Mouse (Mus musculus) limb, embryonic 14.5 days (tissue): ENCODE results near the gene Tfap2a. TPM values are rescaled to one million over a fixed set of nuclear protein-coding genes. Genes with fewer than 3 reads are reported as not detected.

Experiments used
- ATAC-seq: fragments of 200-750 bp; cut with Nextera tagmentation; 2 replicates; pipeline ENCODE4 v1.8.0; 2017; ENCODE audit warnings: low read depth, moderate number of reproducible peaks, moderate TSS enrichment; ENCODE audit not compliant: low FRiP score
- DNase-seq: peaks from one replicate; pipeline ENCODE4 v3.0.0-alpha.2; 2015; ENCODE audit warnings: low spot score
- H3K27ac ChIP-seq: fragments of 300-500 bp; sonication (generic); replicated peaks from 2 replicates; pipeline ENCODE4 v1.5.1; 2014; ENCODE audit warnings: low read depth, mild to moderate bottlenecking, low read length, moderate library complexity, mixed read lengths
- H3K27me3 ChIP-seq: fragments of 300-500 bp; sonication (generic); 2 replicates; pipeline ENCODE4 v1.6.1; 2014; ENCODE audit warnings: low read length, mixed read lengths; ENCODE audit not compliant: control insufficient read depth, insufficient read depth
- H3K36me3 ChIP-seq: fragments of 300-500 bp; sonication (generic); 2 replicates; pipeline ENCODE4 v1.6.1; 2014; ENCODE audit warnings: mild to moderate bottlenecking, low read length, moderate library complexity, mixed read lengths; ENCODE audit not compliant: control insufficient read depth, insufficient read depth
- H3K4me1 ChIP-seq: fragments of 300-500 bp; sonication (generic); 2 replicates; pipeline ENCODE4 v1.6.1; 2014; ENCODE audit warnings: antibody characterized with exemption, low read length, mixed read lengths; ENCODE audit not compliant: control insufficient read depth, insufficient read depth
- H3K4me2 ChIP-seq: fragments of 300-500 bp; sonication (generic); replicated peaks from 2 replicates; pipeline ENCODE4 v1.6.1; 2014; ENCODE audit warnings: low read depth, mild to moderate bottlenecking, low read length, moderate library complexity; ENCODE audit not compliant: severe bottlenecking
- H3K4me3 ChIP-seq: fragments of 300-500 bp; sonication (generic); replicated peaks from 2 replicates; pipeline ENCODE4 v1.5.1; 2014; ENCODE audit warnings: low read length
- H3K9ac ChIP-seq: fragments of 300-500 bp; sonication (generic); 2 replicates; pipeline ENCODE4 v1.6.1; 2014; ENCODE audit warnings: mild to moderate bottlenecking, low read depth, low read length, moderate library complexity; ENCODE audit not compliant: severe bottlenecking
- H3K9me3 ChIP-seq: fragments of 300-500 bp; sonication (generic); 2 replicates; pipeline ENCODE4 v1.6.1; 2016; ENCODE audit warnings: low read length; ENCODE audit not compliant: control insufficient read depth
- POLR2A ChIP-seq: fragments of 200-500 bp; IDR thresholded peaks from 2 replicates; pipeline ENCODE4 v1.8.0; 2012; ENCODE audit warnings: inconsistent platforms, mild to moderate bottlenecking, moderate library complexity, borderline replicate concordance; ENCODE audit not compliant: insufficient read depth, insufficient read length; ENCODE audit errors: extremely low read depth
- WGBS: fragments of 180-500 bp; shearing (Covaris S2); extraction: QIAGEN DNeasy Blood & Tissue Kit; methylation state at CpG from one replicate; pipeline ENCODE4 v1.1.7; 2014; 5-methylcytosine and 5-hydroxymethylcytosine counted together
- polyA plus RNA-seq, 2 experiments: library from polyadenylated mRNA; depleted of rRNA in 1 of 2; stranded (reverse) in 1 of 2; unstranded in 1 of 2; fragments of >200 nt; fragmentation: Nextera tagmentation in 1 of 2; extraction: Ambion mirVana in 1 of 2; gene quantifications; 2 replicates each; pipeline versions ENCODE4 v1.2.1 to v1.2.3; 2012 to 2014

The Tfap2a gene
- polyA plus RNA-seq, 2 experiments, result 9.6 to 21.5 TPM

- Histone ChIP-seq H3K4me1 (peaks cover 20% of the 10 kb centered on the region; the same call in 1 of the 2 replicates), H3K27me3 (peaks cover 67% of the 10 kb centered on the region), H3K9ac (peak overlapping the region; percentile 38; the same call in 1 of the 2 replicates), H3K4me3 (peak overlapping the region; percentile 58), H3K9me3 (no peaks in the 10 kb centered on the region), H3K36me3 (no peaks in the 10 kb centered on the region), H3K27ac (no peak overlapping the region), H3K4me2 (peak overlapping the region; percentile 69)
- ATAC-seq, result no peak
- no peak for TF ChIP-seq POLR2A
- no peak for DNase-seq
- WGBS, result 11% methylated on average over 5 of the region's 5 CpGs
These were observed 14.6 kb downstream of the Tfap2a start for GRCm38 (mm10) chr13:40723598-40723920.

DNA sequence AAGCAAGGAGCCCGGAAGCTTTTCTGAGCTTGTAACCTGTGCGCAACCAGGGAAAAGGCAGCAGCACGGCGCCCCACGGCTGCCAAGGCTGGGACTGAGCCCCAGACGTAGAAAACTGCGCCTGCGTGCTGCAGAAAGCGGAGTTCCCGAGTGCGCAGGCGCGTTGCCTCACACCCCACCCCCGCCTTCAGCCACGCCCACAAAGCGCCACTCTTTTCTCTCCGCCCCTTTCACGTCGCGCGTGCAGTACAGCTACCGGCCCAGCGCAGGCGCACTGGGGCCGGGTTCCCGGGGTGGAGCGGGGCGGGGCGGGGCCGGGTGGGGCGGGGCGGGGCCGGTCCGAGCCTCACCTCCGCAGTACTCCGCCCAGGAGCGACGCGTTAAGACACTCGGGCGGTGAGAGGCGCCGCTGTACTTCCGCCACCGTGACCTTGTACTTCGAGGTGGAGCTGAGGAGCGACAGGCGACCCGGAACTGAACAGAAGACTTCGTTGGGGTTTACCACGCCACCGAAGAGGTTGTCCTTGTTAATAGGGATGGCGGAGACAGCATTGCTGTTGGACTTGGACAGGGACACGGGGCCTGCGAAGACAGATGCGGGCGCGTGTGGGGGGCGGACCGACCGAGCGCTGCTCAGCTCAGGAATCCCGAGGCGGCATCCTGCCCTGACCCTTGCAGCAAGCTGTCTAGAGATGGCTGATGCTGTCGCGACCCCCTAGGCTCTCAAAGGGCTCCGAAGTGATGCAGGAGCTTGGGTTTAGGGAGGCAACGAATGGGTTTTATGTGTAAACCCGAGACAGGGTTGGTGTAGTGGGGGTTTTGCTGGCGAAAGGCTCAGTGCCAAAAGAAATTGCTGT is 15.2 kb downstream of the Tfap2a start:
- Histone ChIP-seq H3K4me2 (peak overlapping the region; percentile 69), H3K9ac (peak overlapping the region; percentile 38), H3K27ac (0 out of 2 replicates have a peak overlapping the region, but pooled peaks have one; percentile 7), H3K27me3 (peaks cover 61% of the 10 kb centered on the region), H3K4me1 (peaks cover 20% of the 10 kb centered on the region; the same call in 1 of the 2 replicates), H3K4me3 (peak overlapping the region; percentile 58), H3K36me3 (no peaks in the 10 kb centered on the region), H3K9me3 (no peaks in the 10 kb centered on the region)
- 0 out of 2 replicates have a peak, but pooled peaks have one; percentile 24 for TF ChIP-seq POLR2A
- DNase-seq, result peak; percentile 93
- under 1% methylated on average over 68 of the region's 70 CpGs for WGBS
- peak; percentile 93 for ATAC-seq

GRCm38 (mm10) chr13:40719741-40720082 is 18.5 kb downstream of the Tfap2a start:
- whole genome bisulfite sequencing, result 5% methylated on average over 9 of the region's 9 CpGs
- H3K27me3 ChIP-seq, result peaks cover 51% of the 10 kb centered on the region
- no peak overlapping the region for H3K4me3 ChIP-seq
- peaks cover 20% of the 10 kb centered on the region; the same call in 1 of the 2 replicates for H3K4me1 ChIP-seq
- no peak for TF ChIP-seq POLR2A
- 0 out of 2 replicates have a peak overlapping the region, but pooled peaks have one; percentile 10 for H3K4me2 ChIP-seq
- no peak overlapping the region; the same call in 1 of the 2 replicates for H3K27ac ChIP-seq
- DNase-seq, result no peak
- no peaks in the 10 kb centered on the region for H3K9me3 ChIP-seq
- H3K9ac ChIP-seq, result no peak overlapping the region
- no peaks in the 10 kb centered on the region for H3K36me3 ChIP-seq
- no peak for ATAC-seq

DNA sequence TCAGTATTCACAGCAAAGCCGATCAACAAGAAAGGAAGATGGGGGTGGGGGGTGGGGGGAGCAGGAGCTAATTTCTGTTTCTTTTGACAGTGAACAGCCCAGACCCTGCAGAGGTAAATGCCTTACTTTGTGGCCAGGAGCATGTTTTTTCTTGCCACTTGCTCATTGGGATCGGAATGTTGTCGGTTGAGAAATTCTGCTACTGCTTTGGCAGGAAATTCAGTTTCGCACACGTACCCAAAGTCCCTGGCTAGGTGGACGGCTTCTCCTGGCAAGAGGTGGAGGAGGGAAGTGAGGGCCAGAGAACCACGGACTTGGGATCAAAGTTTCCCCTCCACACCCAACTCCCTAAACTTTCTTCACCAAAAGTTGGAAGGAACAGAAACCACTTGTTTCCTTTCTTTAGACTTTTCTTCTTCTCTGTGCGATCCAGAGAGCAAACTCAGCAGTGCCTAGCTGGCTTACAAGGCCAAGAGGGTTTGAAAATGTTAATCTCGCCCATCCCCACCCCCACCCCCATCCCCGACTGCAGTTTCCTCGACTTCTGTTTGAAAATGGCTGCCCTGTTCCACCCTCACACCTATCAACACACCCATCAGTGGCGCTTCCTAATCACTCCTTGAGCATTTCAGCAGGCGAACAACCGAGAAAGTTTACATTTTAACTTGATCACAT is 19.0 kb downstream of the Tfap2a start:
- peaks cover 51% of the 10 kb centered on the region for H3K27me3 ChIP-seq
- no peak overlapping the region for H3K9ac ChIP-seq
- peaks cover 20% of the 10 kb centered on the region; the same call in 1 of the 2 replicates for H3K4me1 ChIP-seq
- WGBS, result 14% methylated on average over 14 of the region's 14 CpGs
- no peak for DNase-seq
- ATAC-seq, result no peak
- no peak overlapping the region for H3K4me3 ChIP-seq
- peak overlapping the region; percentile 33; the same call in 1 of the 2 replicates for H3K27ac ChIP-seq
- no peaks in the 10 kb centered on the region for H3K36me3 ChIP-seq
- peak overlapping the region; percentile 10; the same call in 1 of the 2 replicates for H3K4me2 ChIP-seq
- TF ChIP-seq POLR2A, result no peak
- no peaks in the 10 kb centered on the region for H3K9me3 ChIP-seq
